Mouse (Mus musculus) testis, adult 2 months (tissue): ENCODE measurements around the gene Cpt1c. TPM values are rescaled to one million over a fixed set of nuclear protein-coding genes. Genes with fewer than 3 reads are reported as not detected.

Experiments used
- H3K27ac ChIP-seq: fragments of 200-500 bp; 2 replicates; pipeline ENCODE4 v1.5.1; 2012; ENCODE audit warnings: low read depth, low read length; ENCODE audit not compliant: control insufficient read depth, insufficient read depth
- H3K27me3 ChIP-seq: fragments of 200-500 bp; 2 replicates; pipeline ENCODE4 v1.6.1; 2012; ENCODE audit warnings: mild to moderate bottlenecking, low read length, moderate library complexity; ENCODE audit not compliant: control insufficient read depth, insufficient read depth
- H3K36me3 ChIP-seq: fragments of 200-500 bp; 2 replicates; pipeline ENCODE4 v1.6.1; 2012; ENCODE audit warnings: mild to moderate bottlenecking, low read length; ENCODE audit not compliant: control insufficient read depth, insufficient read depth
- H3K4me1 ChIP-seq: fragments of 200-500 bp; 2 replicates; pipeline ENCODE4 v1.6.1; 2012; ENCODE audit warnings: low read length; ENCODE audit not compliant: control insufficient read depth, insufficient read depth
- H3K4me3 ChIP-seq: fragments of 200-500 bp; 2 replicates; pipeline ENCODE4 v1.5.1; 2012; ENCODE audit warnings: low read depth, mild to moderate bottlenecking, low read length, moderate library complexity, mixed read lengths; ENCODE audit not compliant: control insufficient read depth
- CTCF ChIP-seq: fragments of 200-500 bp; IDR thresholded peaks from 2 replicates; pipeline ENCODE4 v1.5.1; 2012; ENCODE audit warnings: low read depth, mild to moderate bottlenecking, inconsistent platforms, low read length, moderate library complexity; ENCODE audit not compliant: control insufficient read depth, insufficient read depth, insufficient replicate concordance
- POLR2A ChIP-seq: fragments of 200-500 bp; IDR thresholded peaks from 2 replicates; pipeline ENCODE4 v1.6.1; 2012; ENCODE audit warnings: low read depth, mild to moderate bottlenecking, inconsistent platforms, low read length, moderate library complexity; ENCODE audit not compliant: control insufficient read depth
- polyA plus RNA-seq: library from polyadenylated mRNA; depleted of rRNA; stranded (reverse); fragments of >200 nt; gene quantifications from 2 replicates; pipeline ENCODE4 v1.2.3, GENCODE M21; 2012; rRNA removed

Cpt1c gene
- polyA plus RNA-seq, 1 experiment, result 137 TPM

DNA sequence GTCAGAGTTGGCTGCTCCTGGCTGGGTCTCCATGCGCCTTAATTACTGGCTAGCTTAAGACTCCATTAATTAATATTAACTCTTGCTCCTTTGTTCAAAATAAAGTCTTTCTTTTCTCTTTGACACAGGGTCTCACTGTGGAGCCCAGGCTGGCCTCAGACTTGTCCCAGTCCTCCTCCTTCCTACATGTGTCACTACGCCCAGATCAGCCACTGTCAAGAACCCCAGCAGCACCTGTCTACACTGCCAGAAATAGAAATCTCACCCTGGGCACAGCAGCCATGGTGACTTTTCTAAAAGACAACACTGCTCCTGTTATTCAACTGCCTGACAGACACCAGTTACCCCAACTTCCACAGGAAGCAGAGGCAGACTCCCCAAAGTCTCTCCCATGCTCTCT, 60.3 kb downstream of the Cpt1c start:
- Histone ChIP-seq H3K27me3 (no peaks in the 10 kb centered on the region), H3K4me3 (no peak overlapping the region), H3K4me1 (no peaks in the 10 kb centered on the region), H3K36me3 (no peaks in the 10 kb centered on the region), H3K27ac (no peak overlapping the region)
- no peak for TF ChIP-seq CTCF
- no peak for TF ChIP-seq POLR2A

Other genes with a start within 250 kb of the Cpt1c start
- gene Vrk3, start 226.4 kb downstream of the Cpt1c start, polyA plus RNA-seq, result 131 and 149 TPM in 2 replicates
- 1.6 and 1.9 TPM in 2 replicates for gene Zfp473, start 223.8 kb downstream of the Cpt1c start, polyA plus RNA-seq
- gene Nup62, start 158.8 kb downstream of the Cpt1c start, polyA plus RNA-seq, result 181 and 183 TPM in 2 replicates
- 97.2 and 97.6 TPM in 2 replicates for gene Il4i1, start 158.5 kb downstream of the Cpt1c start, polyA plus RNA-seq
- 21.6 TPM in 2 replicates for gene Atf5, start 158.2 kb downstream of the Cpt1c start, polyA plus RNA-seq
- 31.5 and 35.7 TPM in 2 replicates for gene Akt1s1, start 125.9 kb downstream of the Cpt1c start, polyA plus RNA-seq
- 24.4 and 28.5 TPM in 2 replicates for gene Tbc1d17, start 125.8 kb downstream of the Cpt1c start, polyA plus RNA-seq
- 26.5 and 29.4 TPM in 2 replicates for gene Pnkp, start 117.7 kb downstream of the Cpt1c start, polyA plus RNA-seq
- gene Ptov1, start 105.1 kb downstream of the Cpt1c start, polyA plus RNA-seq, result 171 and 187 TPM in 2 replicates
- 143 and 206 TPM in 2 replicates for gene Med25, start 82.1 kb downstream of the Cpt1c start, polyA plus RNA-seq
- gene Fuz, start 78.8 kb downstream of the Cpt1c start, polyA plus RNA-seq, result 39.2 and 40.0 TPM in 2 replicates
- gene Ap2a1, start 45.4 kb downstream of the Cpt1c start, polyA plus RNA-seq, result 323 and 343 TPM in 2 replicates
- 1,042 and 1,092 TPM in 2 replicates for gene Tsks, start 31.6 kb downstream of the Cpt1c start, polyA plus RNA-seq
- gene Prmt1, start 11.7 kb upstream of the Cpt1c start, polyA plus RNA-seq, result 59.6 and 60.1 TPM in 2 replicates
- 108 and 114 TPM in 2 replicates for gene Irf3, start 22.8 kb upstream of the Cpt1c start, polyA plus RNA-seq
- gene Bcl2l12, start 23.9 kb upstream of the Cpt1c start, polyA plus RNA-seq, result 85.4 and 93.5 TPM in 2 replicates
- gene Scaf1, start 41.5 kb upstream of the Cpt1c start, polyA plus RNA-seq, result 25.1 and 27.4 TPM in 2 replicates
- gene Rras, start 43.1 kb upstream of the Cpt1c start, polyA plus RNA-seq, result 43.4 and 44.2 TPM in 2 replicates
- gene Prr12, start 78.0 kb upstream of the Cpt1c start, polyA plus RNA-seq, result 3.4 and 3.5 TPM in 2 replicates
- 115 and 123 TPM in 2 replicates for gene Nosip, start 87.6 kb upstream of the Cpt1c start, polyA plus RNA-seq
- 27.3 and 27.9 TPM in 2 replicates for gene Prrg2, start 87.8 kb upstream of the Cpt1c start, polyA plus RNA-seq
- gene Rcn3, start 117.4 kb upstream of the Cpt1c start, polyA plus RNA-seq, result 10.4 and 16.3 TPM in 2 replicates
- gene Fcgrt, start 129.0 kb upstream of the Cpt1c start, polyA plus RNA-seq, result 5.4 and 5.8 TPM in 2 replicates
- 169 and 192 TPM in 2 replicates for gene Rps11, start 149.6 kb upstream of the Cpt1c start, polyA plus RNA-seq
- gene Rpl13a, start 153.9 kb upstream of the Cpt1c start, polyA plus RNA-seq, result 859 and 869 TPM in 2 replicates
- 0.06 and 0.41 TPM in 2 replicates for gene Gm45713, start 161.4 kb upstream of the Cpt1c start, polyA plus RNA-seq
- 3.8 and 3.9 TPM in 2 replicates for gene Flt3l, start 161.6 kb upstream of the Cpt1c start, polyA plus RNA-seq
- 258 and 295 TPM in 2 replicates for gene Pih1d1, start 179.5 kb upstream of the Cpt1c start, polyA plus RNA-seq
- gene Aldh16a1, start 179.7 kb upstream of the Cpt1c start, polyA plus RNA-seq, result 12.8 and 13.4 TPM in 2 replicates
- gene Slc17a7, start 189.1 kb upstream of the Cpt1c start, polyA plus RNA-seq, result 33.5 and 34.1 TPM in 2 replicates
- gene Gfy, start 204.7 kb upstream of the Cpt1c start, polyA plus RNA-seq, result 3.9 and 5.4 TPM in 2 replicates
- gene Pth2, start 206.1 kb upstream of the Cpt1c start, polyA plus RNA-seq, result 21.9 and 28.2 TPM in 2 replicates
- 78.3 and 81.9 TPM in 2 replicates for gene Ccdc155, start 230.0 kb upstream of the Cpt1c start, polyA plus RNA-seq
- gene Dkkl1, start 237.3 kb upstream of the Cpt1c start, polyA plus RNA-seq, result 1,273 and 1,348 TPM in 2 replicates
- gene Tead2, start 240.9 kb upstream of the Cpt1c start, polyA plus RNA-seq, result 43.1 and 60.2 TPM in 2 replicates